Mouse (Mus musculus): ENCODE measurements around the gene Lamtor4. TPM values are rescaled to one million over a fixed set of nuclear protein-coding genes. Genes with fewer than 3 reads are reported as not detected.

Lamtor4 gene
- polyA plus RNA-seq, 1 experiment from 2014 or later, result 74.0 TPM

GRCm38 (mm10) chr5:138287861-138288260, 32.6 kb downstream of the Lamtor4 start:
- Histone ChIP-seq H3K36me3 (ENCODE audit: control insufficient read depth, insufficient read depth, low read length) (no peaks in the 10 kb centered on the region), H3K4me3 (ENCODE audit: low read depth, low read length) (no peak overlapping the region), H3K9me3 (ENCODE audit: control insufficient read depth, low read depth, low read length) (no peaks in the 10 kb centered on the region), H3K27ac (ENCODE audit: low read length) (no peak overlapping the region), H3K4me2 (replicated peaks; ENCODE audit: low read depth, low read length) (no peak overlapping the region), H3K9ac (replicated peaks; ENCODE audit: low read depth, low read length) (no peak overlapping the region), H3K27me3 (ENCODE audit: control insufficient read depth, insufficient read depth, low read length) (no peaks in the 10 kb centered on the region), H3K4me1 (ENCODE audit: control insufficient read depth, insufficient read depth, low read length) (no peaks in the 10 kb centered on the region)
- WGBS, result 75% methylated on average over 3 of the region's 3 CpGs
- ATAC-seq (ENCODE audit: insufficient number of reproducible peaks, insufficient read depth, low FRiP score, low read depth), result no peak

- no peak overlapping the region for H3K27ac ChIP-seq (ENCODE audit: low read length)
- no peak overlapping the region for H3K4me3 ChIP-seq (ENCODE audit: low read depth, low read length)
- H3K27me3 ChIP-seq (ENCODE audit: control insufficient read depth, insufficient read depth, low read length), result no peaks in the 10 kb centered on the region
- H3K9ac ChIP-seq (replicated peaks; ENCODE audit: low read depth, low read length), result no peak overlapping the region
- 76% methylated on average over 1 of the region's 1 CpGs for WGBS
- no peak overlapping the region for H3K4me2 ChIP-seq (replicated peaks; ENCODE audit: low read depth, low read length)
- no peaks in the 10 kb centered on the region for H3K9me3 ChIP-seq (ENCODE audit: control insufficient read depth, low read depth, low read length)
- no peaks in the 10 kb centered on the region for H3K36me3 ChIP-seq (ENCODE audit: control insufficient read depth, insufficient read depth, low read length)
- no peaks in the 10 kb centered on the region for H3K4me1 ChIP-seq (ENCODE audit: control insufficient read depth, insufficient read depth, low read length)
- ATAC-seq (ENCODE audit: insufficient number of reproducible peaks, insufficient read depth, low FRiP score, low read depth), result no peak
Measured at GRCm38 (mm10) chr5:138291638-138292037, 36.4 kb downstream of the Lamtor4 start.

- Histone ChIP-seq H3K27me3 (ENCODE audit: control insufficient read depth, insufficient read depth, low read length) (no peaks in the 10 kb centered on the region), H3K9ac (replicated peaks; ENCODE audit: low read depth, low read length) (no peak overlapping the region), H3K9me3 (ENCODE audit: control insufficient read depth, low read depth, low read length) (no peaks in the 10 kb centered on the region), H3K36me3 (ENCODE audit: control insufficient read depth, insufficient read depth, low read length) (no peaks in the 10 kb centered on the region), H3K27ac (ENCODE audit: low read length) (no peak overlapping the region), H3K4me3 (ENCODE audit: low read depth, low read length) (no peak overlapping the region), H3K4me2 (replicated peaks; ENCODE audit: low read depth, low read length) (no peak overlapping the region), H3K4me1 (ENCODE audit: control insufficient read depth, insufficient read depth, low read length) (no peaks in the 10 kb centered on the region)
- no peak for ATAC-seq (ENCODE audit: insufficient number of reproducible peaks, insufficient read depth, low FRiP score, low read depth)
Measured at GRCm38 (mm10) chr5:138294158-138294557, 38.9 kb downstream of the Lamtor4 start.

GRCm38 (mm10) chr5:138299613-138300012, 44.3 kb downstream of the Lamtor4 start:
- H3K4me1 ChIP-seq (ENCODE audit: control insufficient read depth, insufficient read depth, low read length), result no peaks in the 10 kb centered on the region
- no peak for ATAC-seq (ENCODE audit: insufficient number of reproducible peaks, insufficient read depth, low FRiP score, low read depth)
- H3K27ac ChIP-seq (ENCODE audit: low read length), result no peak overlapping the region
- H3K36me3 ChIP-seq (ENCODE audit: control insufficient read depth, insufficient read depth, low read length), result no peaks in the 10 kb centered on the region
- no peak overlapping the region for H3K4me3 ChIP-seq (ENCODE audit: low read depth, low read length)
- 77% methylated on average over 2 of the region's 2 CpGs for WGBS
- no peaks in the 10 kb centered on the region for H3K9me3 ChIP-seq (ENCODE audit: control insufficient read depth, low read depth, low read length)
- no peak overlapping the region for H3K9ac ChIP-seq (replicated peaks; ENCODE audit: low read depth, low read length)
- no peaks in the 10 kb centered on the region for H3K27me3 ChIP-seq (ENCODE audit: control insufficient read depth, insufficient read depth, low read length)
- no peak overlapping the region for H3K4me2 ChIP-seq (replicated peaks; ENCODE audit: low read depth, low read length)

Other genes starting within 250 kb of the Lamtor4 start
- not detected in 2 replicates for gene Smok3a, start 234.2 kb upstream of the Lamtor4 start, polyA plus RNA-seq (2014; fragmentation: Nextera tagmentation; extraction: Ambion mirVana)
- gene Smok3b, start 234.1 kb upstream of the Lamtor4 start, polyA plus RNA-seq (2014; fragmentation: Nextera tagmentation; extraction: Ambion mirVana), result not detected in 2 replicates
- gene Smok3c, start 202.3 kb upstream of the Lamtor4 start, polyA plus RNA-seq (2014; fragmentation: Nextera tagmentation; extraction: Ambion mirVana), result not detected in 2 replicates
- 27.7 and 28.0 TPM in 2 replicates for gene Zkscan1, start 170.4 kb upstream of the Lamtor4 start, polyA plus RNA-seq (2014; fragmentation: Nextera tagmentation; extraction: Ambion mirVana)
- gene Zscan21, start 138.6 kb upstream of the Lamtor4 start, polyA plus RNA-seq (2014; fragmentation: Nextera tagmentation; extraction: Ambion mirVana), result 59.2 and 60.9 TPM in 2 replicates
- gene Zfp113, start 99.7 kb upstream of the Lamtor4 start, polyA plus RNA-seq (2014; fragmentation: Nextera tagmentation; extraction: Ambion mirVana), result 18.0 and 18.2 TPM in 2 replicates
- gene Cops6, start 94.4 kb upstream of the Lamtor4 start, polyA plus RNA-seq (2014; fragmentation: Nextera tagmentation; extraction: Ambion mirVana), result 235 and 240 TPM in 2 replicates
- 22.3 and 22.5 TPM in 2 replicates for gene Ap4m1, start 83.5 kb upstream of the Lamtor4 start, polyA plus RNA-seq (2014; fragmentation: Nextera tagmentation; extraction: Ambion mirVana)
- gene Mcm7, start 83.1 kb upstream of the Lamtor4 start, polyA plus RNA-seq (2014; fragmentation: Nextera tagmentation; extraction: Ambion mirVana), result 154 TPM in 2 replicates
- gene Taf6, start 68.0 kb upstream of the Lamtor4 start, polyA plus RNA-seq (2014; fragmentation: Nextera tagmentation; extraction: Ambion mirVana), result 89.8 and 93.8 TPM in 2 replicates
- gene Cnpy4, start 68.0 kb upstream of the Lamtor4 start, polyA plus RNA-seq (2014; fragmentation: Nextera tagmentation; extraction: Ambion mirVana), result 54.2 and 56.0 TPM in 2 replicates
- gene Mblac1, start 61.2 kb upstream of the Lamtor4 start, polyA plus RNA-seq (2014; fragmentation: Nextera tagmentation; extraction: Ambion mirVana), result 7.5 and 8.2 TPM in 2 replicates
- not detected in 2 replicates for gene Nxpe5, start 29.6 kb upstream of the Lamtor4 start, polyA plus RNA-seq (2014; fragmentation: Nextera tagmentation; extraction: Ambion mirVana)
- 6.7 and 7.8 TPM in 2 replicates for gene BC037034, start 8.6 kb downstream of the Lamtor4 start, polyA plus RNA-seq (2014; fragmentation: Nextera tagmentation; extraction: Ambion mirVana)
- gene Gal3st4, start 17.4 kb downstream of the Lamtor4 start, polyA plus RNA-seq (2014; fragmentation: Nextera tagmentation; extraction: Ambion mirVana), result 2.4 and 4.4 TPM in 2 replicates
- 0.22 and 0.23 TPM in 2 replicates for gene Gm43720, start 24.5 kb downstream of the Lamtor4 start, polyA plus RNA-seq (2014; fragmentation: Nextera tagmentation; extraction: Ambion mirVana)
- 5.2 and 5.8 TPM in 2 replicates for gene Gpc2, start 24.5 kb downstream of the Lamtor4 start, polyA plus RNA-seq (2014; fragmentation: Nextera tagmentation; extraction: Ambion mirVana)
- 4.9 and 5.0 TPM in 2 replicates for gene Stag3, start 24.8 kb downstream of the Lamtor4 start, polyA plus RNA-seq (2014; fragmentation: Nextera tagmentation; extraction: Ambion mirVana)
- gene Pvrig, start 86.5 kb downstream of the Lamtor4 start, polyA plus RNA-seq (2014; fragmentation: Nextera tagmentation; extraction: Ambion mirVana), result 0.24 and 0.85 TPM in 2 replicates
- gene Zfp157, start 186.0 kb downstream of the Lamtor4 start, polyA plus RNA-seq (2014; fragmentation: Nextera tagmentation; extraction: Ambion mirVana), result 46.0 TPM in 2 replicates